Mouse (Mus musculus): ENCODE results near the gene Krcc1.
A peak's percentile ranks its signal among the peaks of the same experiment; 100 is the strongest.

Gene Krcc1

GRCm38 (mm10) chr6:71271389-71272315, at the start of gene Krcc1:
Gene Krcc1 (plus strand): TSS chr6:71271677.
- peak; percentile 97 for DNase-seq (ENCODE audit: low read depth)

GRCm38 (mm10) chr6:71224184-71224943, 47.1 kb upstream of the Krcc1 start:
- DNase-seq (ENCODE audit: low read depth), result no peak

GRCm38 (mm10) chr6:71226544-71226943, 44.9 kb upstream of the Krcc1 start:
- DNase-seq (ENCODE audit: low read depth), result no peak

GRCm38 (mm10) chr6:71227157-71227770, 44.2 kb upstream of the Krcc1 start:
- DNase-seq (ENCODE audit: low read depth), result no peak

GRCm38 (mm10) chr6:71235121-71235520, 36.4 kb upstream of the Krcc1 start:
- DNase-seq (ENCODE audit: low read depth), result no peak

- no peak for DNase-seq (ENCODE audit: low read depth)
Observed at GRCm38 (mm10) chr6:71235944-71236343, 35.5 kb upstream of the Krcc1 start.

- no peak for DNase-seq (ENCODE audit: low read depth)
Observed at GRCm38 (mm10) chr6:71236506-71236905, 35.0 kb upstream of the Krcc1 start.

- no peak for DNase-seq (ENCODE audit: low read depth)
Observed at GRCm38 (mm10) chr6:71237031-71237431, 34.4 kb upstream of the Krcc1 start.

- no peak for DNase-seq (ENCODE audit: low read depth)
Observed at GRCm38 (mm10) chr6:71239069-71239750, 32.3 kb upstream of the Krcc1 start.

GRCm38 (mm10) chr6:71240831-71241230, 30.6 kb upstream of the Krcc1 start:
- DNase-seq (ENCODE audit: low read depth), result no peak

GRCm38 (mm10) chr6:71242811-71243210, 28.7 kb upstream of the Krcc1 start:
- DNase-seq (ENCODE audit: low read depth), result no peak

- no peak for DNase-seq (ENCODE audit: low read depth)
Observed at GRCm38 (mm10) chr6:71243258-71243657, 28.2 kb upstream of the Krcc1 start.

- no peak for DNase-seq (ENCODE audit: low read depth)
Observed at GRCm38 (mm10) chr6:71248420-71248819, 23.1 kb upstream of the Krcc1 start.

- no peak for DNase-seq (ENCODE audit: low read depth)
Observed at GRCm38 (mm10) chr6:71249615-71250014, 21.9 kb upstream of the Krcc1 start.

GRCm38 (mm10) chr6:71250951-71251350, 20.5 kb upstream of the Krcc1 start:
- DNase-seq (ENCODE audit: low read depth), result no peak

- no peak for DNase-seq (ENCODE audit: low read depth)
Observed at GRCm38 (mm10) chr6:71254456-71254855, 17.0 kb upstream of the Krcc1 start.

GRCm38 (mm10) chr6:71256166-71256565, 15.3 kb upstream of the Krcc1 start:
- no peak for DNase-seq (ENCODE audit: low read depth)

GRCm38 (mm10) chr6:71257375-71257774, 14.1 kb upstream of the Krcc1 start:
- no peak for DNase-seq (ENCODE audit: low read depth)

- DNase-seq (ENCODE audit: low read depth), result no peak
Observed at GRCm38 (mm10) chr6:71258562-71258961, 12.9 kb upstream of the Krcc1 start.

GRCm38 (mm10) chr6:71259166-71259565, 12.3 kb upstream of the Krcc1 start:
- DNase-seq (ENCODE audit: low read depth), result no peak

- no peak for DNase-seq (ENCODE audit: low read depth)
Observed at GRCm38 (mm10) chr6:71260051-71260640, 11.3 kb upstream of the Krcc1 start.

- no peak for DNase-seq (ENCODE audit: low read depth)
Observed at GRCm38 (mm10) chr6:71261060-71261459, 10.4 kb upstream of the Krcc1 start.
